ENCODE assay signal across 15 mouse cellular contexts in genomic region chr16:35515977-35516612, GRCm38 (mm10). TPM values are rescaled to one million over a fixed set of nuclear protein-coding genes. Genes with fewer than 3 reads are reported as not detected.
DNase-seq lines count a peak whose midpoint lies in the region; ATAC-seq lines count a peak whose summit lies in the region.
"Had no signal": no experiment of that assay in that cellular context is flagged by ENCODE, and none has a peak within 500 bp of the region (broad histone marks: within the 10 kb centered on the region; RNA-seq: fewer than 3 reads in every experiment).

No protein-coding gene starts in this region.

- WGBS in liver, embryonic 12.5 days (ENCODE audit: insufficient replicate concordance): 52% methylated on average over 21 of the region's 21 CpGs
- WGBS in intestine, embryonic 16.5 days: 67% methylated on average over 21 of the region's 21 CpGs

- H3K27ac ChIP-seq in liver, embryonic 12.5 days: no peak overlapping the region
- H3K27ac ChIP-seq in intestine, embryonic 16.5 days (ENCODE audit: low read length): no peak overlapping the region
- H3K27ac ChIP-seq: embryonic facial prominence, embryonic 10.5 days; heart, adult 2 months; hindbrain, embryonic 15.5 days; limb, embryonic 12.5 days had no signal

- H3K4me1 ChIP-seq in liver, embryonic 12.5 days: 0 out of 2 replicates have a peak, but pooled peaks cover 3% of the 10 kb centered on the region
- peaks cover 12% of the 10 kb centered on the region for H3K4me1 ChIP-seq in intestine, embryonic 16.5 days (ENCODE audit: control insufficient read depth, insufficient read depth, low read length)

- peaks cover 10% of the 10 kb centered on the region for H3K27me3 ChIP-seq in liver, embryonic 12.5 days (replicated peaks)
- H3K27me3 ChIP-seq in intestine, embryonic 16.5 days (replicated peaks; ENCODE audit: control insufficient read depth, insufficient read depth, low read length): no peaks in the 10 kb centered on the region
- H3K27me3 ChIP-seq: hindbrain, embryonic 15.5 days had no signal

- no peaks in the 10 kb centered on the region for H3K9me3 ChIP-seq in liver, embryonic 12.5 days (replicated peaks)
- H3K9me3 ChIP-seq in intestine, embryonic 16.5 days (ENCODE audit: control insufficient read depth, low read length): no peaks in the 10 kb centered on the region
- H3K9me3 ChIP-seq: embryonic facial prominence, embryonic 10.5 days; hindbrain, embryonic 15.5 days; limb, embryonic 12.5 days had no signal

- no peak overlapping the region for H3K4me3 ChIP-seq in liver, embryonic 12.5 days
- no peak overlapping the region for H3K4me3 ChIP-seq in intestine, embryonic 16.5 days (ENCODE audit: low read length)
- H3K4me3 ChIP-seq: embryonic facial prominence, embryonic 10.5 days; heart, adult 2 months; hindbrain, embryonic 15.5 days; limb, embryonic 12.5 days had no signal

- no peak overlapping the region for H3K9ac ChIP-seq in liver, embryonic 12.5 days
- H3K9ac ChIP-seq in intestine, embryonic 16.5 days (ENCODE audit: low read depth, low read length): no peak overlapping the region
- H3K9ac ChIP-seq: hindbrain, embryonic 15.5 days; limb, embryonic 12.5 days had no signal

- no peaks in the 10 kb centered on the region for H3K36me3 ChIP-seq in liver, embryonic 12.5 days
- no peaks in the 10 kb centered on the region for H3K36me3 ChIP-seq in intestine, embryonic 16.5 days (ENCODE audit: control insufficient read depth, insufficient read depth, low read length)
- H3K36me3 ChIP-seq: embryonic facial prominence, embryonic 10.5 days; hindbrain, embryonic 15.5 days; limb, embryonic 12.5 days had no signal

- ATAC-seq in liver, embryonic 12.5 days: no peak
- no peak for ATAC-seq in intestine, embryonic 16.5 days
- ATAC-seq: CD4-positive, CD25-positive, alpha-beta regulatory T cell, adult 4 months had no signal

- peak; percentile 8 for DNase-seq in liver
- DNase-seq in kidney, adult 11 months: peak; percentile 61
- DNase-seq in kidney, postnatal 10 days: peak; percentile 58
- DNase-seq in mesoderm, embryonic 11.5 days (ENCODE audit: low read depth, low spot score): peak; percentile 30
- no peak for DNase-seq in embryo, embryonic 9.5 days (ENCODE audit: extremely low spot score)
- DNase-seq: cerebellum, adult 2 months; heart, adult 2 months; right cerebral cortex, postnatal 25 days; thymus, postnatal 36 days had no signal

- H3K4me2 ChIP-seq in liver, embryonic 12.5 days: no peak overlapping the region
- no peak overlapping the region for H3K4me2 ChIP-seq in intestine, embryonic 16.5 days (ENCODE audit: low read depth, low read length)
- H3K4me2 ChIP-seq: hindbrain, embryonic 15.5 days; limb, embryonic 12.5 days had no signal

RNA-seq across cellular contexts. Expression of gene Sema5b, which starts 24.9 kb away (rescaled TPM):
- polyA plus RNA-seq in liver, embryonic 12.5 days (2016; fragmentation: Nextera tagmentation; extraction: Ambion mirVana): 0.17 and 0.62 TPM in 2 replicates
- polyA plus RNA-seq in intestine, embryonic 16.5 days (2015; fragmentation: Nextera tagmentation; extraction: Ambion mirVana): 4.2 and 5.1 TPM in 2 replicates
- polyA plus RNA-seq: CD4-positive, CD25-positive, alpha-beta regulatory T cell, adult 4 months had no signal

RNA-seq across cellular contexts. Expression of gene Pdia5, which starts 25.4 kb away (rescaled TPM):
- polyA plus RNA-seq in liver, embryonic 12.5 days (2016; fragmentation: Nextera tagmentation; extraction: Ambion mirVana): 46.5 and 49.4 TPM in 2 replicates
- 54.2 and 60.0 TPM in 2 replicates for polyA plus RNA-seq in intestine, embryonic 16.5 days (2015; fragmentation: Nextera tagmentation; extraction: Ambion mirVana)
- polyA plus RNA-seq: CD4-positive, CD25-positive, alpha-beta regulatory T cell, adult 4 months had no signal
